Mouse (Mus musculus): ENCODE measurements around the gene Dll4. TPM values are rescaled to one million over a fixed set of nuclear protein-coding genes. Genes with fewer than 3 reads are reported as not detected.

The Dll4 gene
- polyA plus RNA-seq, 1 experiment from 2014 or later, result 5.0 TPM

GRCm38 (mm10) chr2:119327102-119327480 lies 1.5 kb downstream of the Dll4 start:
- H3K36me3 ChIP-seq, result no peaks in the 10 kb centered on the region
- H3K4me3 ChIP-seq, result peak overlapping the region; percentile 35
- no peak overlapping the region for H3K9ac ChIP-seq
- 0% methylated on average over 30 of the region's 30 CpGs for WGBS
- no peaks in the 10 kb centered on the region for H3K9me3 ChIP-seq
- peak overlapping the region; percentile 71 for H3K4me2 ChIP-seq (replicated peaks)
- H3K27me3 ChIP-seq (replicated peaks), result peaks cover 98% of the 10 kb centered on the region
- H3K27ac ChIP-seq, result no peak overlapping the region
- peaks cover 54% of the 10 kb centered on the region for H3K4me1 ChIP-seq
- no peak for ATAC-seq (ENCODE audit: low FRiP score, low read depth)

- no peak for ATAC-seq (ENCODE audit: low FRiP score, low read depth)
- H3K36me3 ChIP-seq, result no peaks in the 10 kb centered on the region
- peak overlapping the region; percentile 71 for H3K4me2 ChIP-seq (replicated peaks)
- 14% methylated on average over 11 of the region's 11 CpGs for WGBS
- peaks cover 46% of the 10 kb centered on the region for H3K4me1 ChIP-seq
- peak overlapping the region; percentile 35; the same call in 1 of the 2 replicates for H3K4me3 ChIP-seq
- H3K9ac ChIP-seq, result no peak overlapping the region
- H3K27me3 ChIP-seq (replicated peaks), result peaks cover 97% of the 10 kb centered on the region
- no peaks in the 10 kb centered on the region for H3K9me3 ChIP-seq
- H3K27ac ChIP-seq, result no peak overlapping the region
Observed at GRCm38 (mm10) chr2:119327942-119328526, 2.5 kb downstream of the Dll4 start.

- no peak overlapping the region for H3K4me3 ChIP-seq
Observed at GRCm38 (mm10) chr2:119328546-119328945, 3.0 kb downstream of the Dll4 start.

GRCm38 (mm10) chr2:119329123-119329817 lies 3.7 kb downstream of the Dll4 start:
- Histone ChIP-seq H3K9me3 (no peaks in the 10 kb centered on the region), H3K27ac (no peak overlapping the region), H3K27me3 (replicated peaks) (peaks cover 88% of the 10 kb centered on the region), H3K4me2 (replicated peaks) (no peak overlapping the region), H3K36me3 (no peaks in the 10 kb centered on the region), H3K4me1 (peaks cover 39% of the 10 kb centered on the region), H3K9ac (no peak overlapping the region), H3K4me3 (no peak overlapping the region)
- 55% methylated on average over 3 of the region's 3 CpGs for WGBS
- ATAC-seq (ENCODE audit: low FRiP score, low read depth), result no peak

More at GRCm38 (mm10) chr2:119328546-119328945, 3.0 kb downstream of the Dll4 start:
- no peak for ATAC-seq (ENCODE audit: low FRiP score, low read depth)
- Histone ChIP-seq H3K4me2 (replicated peaks) (peak overlapping the region; percentile 71; the same call in 1 of the 2 replicates), H3K9me3 (no peaks in the 10 kb centered on the region), H3K9ac (no peak overlapping the region), H3K27ac (no peak overlapping the region), H3K27me3 (replicated peaks) (peaks cover 92% of the 10 kb centered on the region), H3K4me1 (peaks cover 46% of the 10 kb centered on the region), H3K36me3 (no peaks in the 10 kb centered on the region)
- 41% methylated on average over 5 of the region's 5 CpGs for WGBS

- no peak overlapping the region for H3K4me2 ChIP-seq (replicated peaks)
- H3K27me3 ChIP-seq (replicated peaks), result peaks cover 73% of the 10 kb centered on the region
- no peak overlapping the region for H3K4me3 ChIP-seq
- H3K4me1 ChIP-seq, result peaks cover 26% of the 10 kb centered on the region
- no peak overlapping the region for H3K27ac ChIP-seq
- no peak overlapping the region for H3K9ac ChIP-seq
- no peaks in the 10 kb centered on the region for H3K36me3 ChIP-seq
- H3K9me3 ChIP-seq, result no peaks in the 10 kb centered on the region
- ATAC-seq (ENCODE audit: low FRiP score, low read depth), result no peak
- WGBS, result 90% methylated on average over 8 of the region's 8 CpGs
Observed at GRCm38 (mm10) chr2:119330795-119331194, 5.2 kb downstream of the Dll4 start.

- H3K9me3 ChIP-seq, result no peaks in the 10 kb centered on the region
- no peak overlapping the region for H3K4me3 ChIP-seq
- H3K4me2 ChIP-seq (replicated peaks), result no peak overlapping the region
- no peaks in the 10 kb centered on the region for H3K36me3 ChIP-seq
- 75% methylated on average over 24 of the region's 24 CpGs for WGBS
- no peak overlapping the region for H3K27ac ChIP-seq
- H3K4me1 ChIP-seq, result peaks cover 14% of the 10 kb centered on the region
- H3K27me3 ChIP-seq (replicated peaks), result peaks cover 62% of the 10 kb centered on the region
- no peak for ATAC-seq (ENCODE audit: low FRiP score, low read depth)
- no peak overlapping the region for H3K9ac ChIP-seq
Observed at GRCm38 (mm10) chr2:119332177-119332661, 6.6 kb downstream of the Dll4 start.

- Histone ChIP-seq H3K9me3 (no peaks in the 10 kb centered on the region), H3K27me3 (replicated peaks) (peaks cover 43% of the 10 kb centered on the region), H3K9ac (no peak overlapping the region), H3K4me1 (peaks cover 14% of the 10 kb centered on the region), H3K4me2 (replicated peaks) (no peak overlapping the region), H3K4me3 (no peak overlapping the region), H3K36me3 (no peaks in the 10 kb centered on the region), H3K27ac (no peak overlapping the region)
- WGBS, result 82% methylated on average over 1 of the region's 1 CpGs
- ATAC-seq (ENCODE audit: low FRiP score, low read depth), result no peak
Observed at GRCm38 (mm10) chr2:119334135-119334534, 8.6 kb downstream of the Dll4 start.

- 74% methylated on average over 7 of the region's 7 CpGs for WGBS
- Histone ChIP-seq H3K27me3 (replicated peaks) (peaks cover 34% of the 10 kb centered on the region), H3K36me3 (no peaks in the 10 kb centered on the region), H3K9me3 (no peaks in the 10 kb centered on the region), H3K4me2 (replicated peaks) (no peak overlapping the region), H3K4me1 (peaks cover 7% of the 10 kb centered on the region), H3K27ac (no peak overlapping the region), H3K4me3 (no peak overlapping the region), H3K9ac (no peak overlapping the region)
- no peak for ATAC-seq (ENCODE audit: low FRiP score, low read depth)
Observed at GRCm38 (mm10) chr2:119334964-119335525, 9.5 kb downstream of the Dll4 start.

GRCm38 (mm10) chr2:119335535-119335934 lies 10.0 kb downstream of the Dll4 start:
- H3K9ac ChIP-seq, result no peak overlapping the region
- 88% methylated on average over 1 of the region's 1 CpGs for WGBS
- peaks cover 7% of the 10 kb centered on the region for H3K4me1 ChIP-seq
- H3K27ac ChIP-seq, result no peak overlapping the region
- H3K36me3 ChIP-seq, result no peaks in the 10 kb centered on the region
- H3K9me3 ChIP-seq, result no peaks in the 10 kb centered on the region
- H3K4me2 ChIP-seq (replicated peaks), result no peak overlapping the region
- no peak overlapping the region for H3K4me3 ChIP-seq
- no peak for ATAC-seq (ENCODE audit: low FRiP score, low read depth)
- peaks cover 31% of the 10 kb centered on the region for H3K27me3 ChIP-seq (replicated peaks)

- H3K36me3 ChIP-seq, result no peaks in the 10 kb centered on the region
- H3K27ac ChIP-seq, result no peak overlapping the region
- H3K27me3 ChIP-seq (replicated peaks), result peaks cover 26% of the 10 kb centered on the region
- no peak overlapping the region for H3K9ac ChIP-seq
- 68% methylated on average over 2 of the region's 2 CpGs for WGBS
- peaks cover 7% of the 10 kb centered on the region for H3K4me1 ChIP-seq
- H3K9me3 ChIP-seq, result no peaks in the 10 kb centered on the region
- no peak overlapping the region for H3K4me3 ChIP-seq
- no peak for ATAC-seq (ENCODE audit: low FRiP score, low read depth)
- H3K4me2 ChIP-seq (replicated peaks), result no peak overlapping the region
Observed at GRCm38 (mm10) chr2:119336002-119336401, 10.4 kb downstream of the Dll4 start.

- Histone ChIP-seq H3K4me2 (replicated peaks) (no peak overlapping the region), H3K9ac (no peak overlapping the region), H3K9me3 (no peaks in the 10 kb centered on the region), H3K27ac (no peak overlapping the region), H3K4me3 (no peak overlapping the region), H3K36me3 (no peaks in the 10 kb centered on the region), H3K27me3 (replicated peaks) (peaks cover 22% of the 10 kb centered on the region), H3K4me1 (peaks cover 7% of the 10 kb centered on the region)
- 77% methylated on average over 10 of the region's 10 CpGs for WGBS
- ATAC-seq (ENCODE audit: low FRiP score, low read depth), result no peak
Observed at GRCm38 (mm10) chr2:119336470-119336869, 10.9 kb downstream of the Dll4 start.

GRCm38 (mm10) chr2:119337425-119338265 lies 12.1 kb downstream of the Dll4 start:
- no peak overlapping the region for H3K27ac ChIP-seq
- 10% methylated on average over 53 of the region's 60 CpGs for WGBS
- peak overlapping the region; percentile 80 for H3K9ac ChIP-seq
- no peaks in the 10 kb centered on the region for H3K36me3 ChIP-seq
- peak overlapping the region; percentile 62 for H3K4me3 ChIP-seq
- peak overlapping the region; percentile 88 for H3K4me2 ChIP-seq (replicated peaks)
- peaks cover 10% of the 10 kb centered on the region for H3K27me3 ChIP-seq (replicated peaks)
- H3K4me1 ChIP-seq, result peaks cover 7% of the 10 kb centered on the region
- ATAC-seq (ENCODE audit: low FRiP score, low read depth), result peak; percentile 84
- no peaks in the 10 kb centered on the region for H3K9me3 ChIP-seq
